Comparison of ENCODE assay signal across 7 mouse cellular contexts in genomic region chr1:185327754-185328345, GRCm38 (mm10). TPM values are rescaled to one million over a fixed set of nuclear protein-coding genes. Genes with fewer than 3 reads are reported as not detected.
DNase-seq lines count a peak whose midpoint lies in the region; ATAC-seq and TF ChIP-seq lines count a peak whose summit lies in the region.
"Not testable (repeated sequence)": the region's sequence is repeated elsewhere in the genome, so short reads cannot be mapped to it uniquely, and the experiment has no call there.

No protein-coding gene starts in this region.

- WGBS in forebrain, embryonic 13.5 days = 55% methylated on average over 3 of the region's 3 CpGs
- WGBS in heart, embryonic 14.5 days = 63% methylated on average over 3 of the region's 3 CpGs
- WGBS in limb, embryonic 12.5 days = 64% methylated on average over 3 of the region's 3 CpGs
- 40% methylated on average over 3 of the region's 3 CpGs for WGBS in lung, embryonic 15.5 days
- 63% methylated on average over 3 of the region's 3 CpGs for WGBS in midbrain, postnatal 0 days

- DNase-seq in induced T-regulatory cell, adult 2 months (ENCODE audit: low read depth) = peak; percentile 32
- not testable (repeated sequence) for DNase-seq in midbrain, postnatal 0 days (ENCODE audit: low spot score)

- not testable (repeated sequence) for H3K4me1 ChIP-seq in bone marrow macrophage, adult 2 months (ENCODE audit: control insufficient read depth, insufficient read depth, low read length); heart, embryonic 14.5 days (ENCODE audit: control insufficient read depth in 2 of 2, insufficient read depth in 2 of 2, low read length in 2 of 2); midbrain, postnatal 0 days (ENCODE audit: insufficient read depth, low read length)
- H3K4me1 ChIP-seq in forebrain, embryonic 13.5 days = peaks cover 19% of the 10 kb centered on the region
- H3K4me1 ChIP-seq in limb, embryonic 12.5 days (replicated peaks) = peaks cover 11% of the 10 kb centered on the region
- peaks cover 18% of the 10 kb centered on the region for H3K4me1 ChIP-seq in lung, embryonic 15.5 days

- not testable (repeated sequence) for H3K27ac ChIP-seq in bone marrow macrophage, adult 2 months (ENCODE audit: insufficient read depth, low read depth, low read length); forebrain, embryonic 13.5 days; limb, embryonic 12.5 days; lung, embryonic 15.5 days; midbrain, postnatal 0 days (ENCODE audit: low read depth, low read length)
- H3K27ac ChIP-seq in heart, embryonic 14.5 days (replicated peaks in 1 of 2; ENCODE audit: control insufficient read depth in 1 of 2, insufficient read depth in 1 of 2, low read depth in 2 of 2, low read length in 2 of 2) = peak overlapping the region in 1 of 2 experiments; percentile 95; a peak in 1 of 4 replicates

- peak overlapping the region; percentile 77 for H3K4me2 ChIP-seq in forebrain, embryonic 13.5 days
- peak overlapping the region; percentile 58 for H3K4me2 ChIP-seq in heart, embryonic 14.5 days (ENCODE audit: low read length)
- peak overlapping the region; percentile 69 for H3K4me2 ChIP-seq in limb, embryonic 12.5 days
- peak overlapping the region; percentile 60 for H3K4me2 ChIP-seq in lung, embryonic 15.5 days
- peak overlapping the region; percentile 77 for H3K4me2 ChIP-seq in midbrain, postnatal 0 days (ENCODE audit: low read depth, low read length, poor library complexity, severe bottlenecking)

- peak overlapping the region; percentile 89; the same call in 1 of the 2 replicates for H3K4me3 ChIP-seq in bone marrow macrophage, adult 2 months (ENCODE audit: insufficient read depth, low read length)
- H3K4me3 ChIP-seq in forebrain, embryonic 13.5 days = peak overlapping the region; percentile 76
- peak overlapping the region in 1 of 2 experiments; percentile 86; a peak in 2 of 4 replicates for H3K4me3 ChIP-seq in heart, embryonic 14.5 days (ENCODE audit: control insufficient read depth in 1 of 2, insufficient read depth in 1 of 2, low read depth in 1 of 2, low read length in 2 of 2)
- peak overlapping the region; percentile 97 for H3K4me3 ChIP-seq in limb, embryonic 12.5 days (replicated peaks)
- H3K4me3 ChIP-seq in lung, embryonic 15.5 days = peak overlapping the region; percentile 82
- peak overlapping the region; percentile 96 for H3K4me3 ChIP-seq in midbrain, postnatal 0 days (ENCODE audit: low read depth, low read length)

- not testable (repeated sequence) for H3K9ac ChIP-seq in forebrain, embryonic 13.5 days; limb, embryonic 12.5 days (replicated peaks); midbrain, postnatal 0 days (replicated peaks; ENCODE audit: low read length, poor library complexity, severe bottlenecking)
- H3K9ac ChIP-seq in heart, embryonic 14.5 days (ENCODE audit: low read length) = peak overlapping the region; percentile 93
- H3K9ac ChIP-seq in lung, embryonic 15.5 days = peak overlapping the region; percentile 86; the same call in 1 of the 2 replicates

- ATAC-seq in forebrain, embryonic 13.5 days; heart, embryonic 14.5 days (ENCODE audit: insufficient number of reproducible peaks, insufficient read depth, low FRiP score, low read depth); limb, embryonic 12.5 days (ENCODE audit: insufficient number of reproducible peaks, insufficient read depth, low FRiP score, low TSS enrichment, low read depth); lung, embryonic 15.5 days (ENCODE audit: borderline replicate concordance, extremely low read depth, low FRiP score, low TSS enrichment); midbrain, postnatal 0 days (ENCODE audit: low FRiP score): not testable (repeated sequence)

- peaks cover 42% of the 10 kb centered on the region for H3K36me3 ChIP-seq in forebrain, embryonic 13.5 days (ENCODE audit: poor library complexity, severe bottlenecking)
- H3K36me3 ChIP-seq in heart, embryonic 14.5 days (ENCODE audit: control insufficient read depth, insufficient read depth, low read length) = peaks cover 46% of the 10 kb centered on the region
- peaks cover 44% of the 10 kb centered on the region for H3K36me3 ChIP-seq in limb, embryonic 12.5 days
- H3K36me3 ChIP-seq in lung, embryonic 15.5 days = peaks cover 37% of the 10 kb centered on the region
- peaks cover 27% of the 10 kb centered on the region for H3K36me3 ChIP-seq in midbrain, postnatal 0 days (ENCODE audit: insufficient read depth, low read length)

- H3K27me3 ChIP-seq in forebrain, embryonic 13.5 days; heart, embryonic 14.5 days (ENCODE audit: control insufficient read depth, insufficient read depth, low read length); limb, embryonic 12.5 days; lung, embryonic 15.5 days; midbrain, postnatal 0 days (ENCODE audit: insufficient read depth, low read length): not testable (repeated sequence)

- H3K9me3 ChIP-seq in forebrain, embryonic 13.5 days (replicated peaks); heart, embryonic 14.5 days (ENCODE audit: control insufficient read depth, low read length); limb, embryonic 12.5 days; lung, embryonic 15.5 days; midbrain, postnatal 0 days (ENCODE audit: low read length): not testable (repeated sequence)

- not testable (repeated sequence) for TF ChIP-seq CTCF in bone marrow macrophage, adult 2 months (IDR thresholded peaks at IDR 0.05; ENCODE audit: low read depth, low read length); midbrain, postnatal 0 days (IDR thresholded peaks at IDR 0.05)

- not testable (repeated sequence) for TF ChIP-seq POLR2A in bone marrow macrophage, adult 2 months (IDR thresholded peaks at IDR 0.05; ENCODE audit: borderline replicate concordance, low read depth, low read length)

RNA-seq across cellular contexts. Expression of gene Iars2, which starts 1.3 kb away (rescaled TPM):
- polyA plus RNA-seq in bone marrow macrophage, adult 2 months (2012; ENCODE audit: insufficient read depth, insufficient read length, missing spikeins) = 16.2 and 17.1 TPM in 2 replicates
- 18.0 and 21.0 TPM in 2 replicates for polyA plus RNA-seq in forebrain, embryonic 13.5 days (2015; fragmentation: Nextera tagmentation; extraction: Ambion mirVana)
- polyA plus RNA-seq in heart, embryonic 14.5 days (2014; fragmentation: Nextera tagmentation; extraction: Ambion mirVana) = 43.9 and 46.6 TPM in 2 replicates
- 30.3 and 30.7 TPM in 2 replicates for polyA plus RNA-seq in limb, embryonic 12.5 days (2016; fragmentation: Nextera tagmentation; extraction: Ambion mirVana)
- 28.4 and 28.9 TPM in 2 replicates for polyA plus RNA-seq in lung, embryonic 15.5 days (2015; fragmentation: Nextera tagmentation; extraction: Ambion mirVana)
- total RNA-seq in midbrain, postnatal 0 days (2014; rRNA removed) = 37.1 and 40.5 TPM in 2 replicates
- polyA plus RNA-seq in midbrain, postnatal 0 days (2015; fragmentation: Nextera tagmentation; extraction: Ambion mirVana) = 15.9 TPM in 2 replicates

RNA-seq across cellular contexts. Expression of gene Bpnt1, which starts 4.1 kb away (rescaled TPM):
- 16.8 and 21.7 TPM in 2 replicates for polyA plus RNA-seq in bone marrow macrophage, adult 2 months (2012; ENCODE audit: insufficient read depth, insufficient read length, missing spikeins)
- polyA plus RNA-seq in forebrain, embryonic 13.5 days (2015; fragmentation: Nextera tagmentation; extraction: Ambion mirVana) = 34.8 and 37.7 TPM in 2 replicates
- 24.1 and 25.4 TPM in 2 replicates for polyA plus RNA-seq in heart, embryonic 14.5 days (2014; fragmentation: Nextera tagmentation; extraction: Ambion mirVana)
- 23.7 TPM in 2 replicates for polyA plus RNA-seq in limb, embryonic 12.5 days (2016; fragmentation: Nextera tagmentation; extraction: Ambion mirVana)
- 30.4 and 32.3 TPM in 2 replicates for polyA plus RNA-seq in lung, embryonic 15.5 days (2015; fragmentation: Nextera tagmentation; extraction: Ambion mirVana)
- total RNA-seq in midbrain, postnatal 0 days (2014; rRNA removed) = 78.2 and 91.7 TPM in 2 replicates
- 64.9 and 68.8 TPM in 2 replicates for polyA plus RNA-seq in midbrain, postnatal 0 days (2015; fragmentation: Nextera tagmentation; extraction: Ambion mirVana)

RNA-seq across cellular contexts. Expression of gene Eprs, which starts 35.0 kb away (rescaled TPM):
- 31.6 and 32.1 TPM in 2 replicates for polyA plus RNA-seq in bone marrow macrophage, adult 2 months (2012; ENCODE audit: insufficient read depth, insufficient read length, missing spikeins)
- polyA plus RNA-seq in forebrain, embryonic 13.5 days (2015; fragmentation: Nextera tagmentation; extraction: Ambion mirVana) = 151 and 159 TPM in 2 replicates
- polyA plus RNA-seq in heart, embryonic 14.5 days (2014; fragmentation: Nextera tagmentation; extraction: Ambion mirVana) = 103 TPM in 2 replicates
- polyA plus RNA-seq in limb, embryonic 12.5 days (2016; fragmentation: Nextera tagmentation; extraction: Ambion mirVana) = 148 and 151 TPM in 2 replicates
- polyA plus RNA-seq in lung, embryonic 15.5 days (2015; fragmentation: Nextera tagmentation; extraction: Ambion mirVana) = 143 and 148 TPM in 2 replicates
- 71.7 and 94.7 TPM in 2 replicates for total RNA-seq in midbrain, postnatal 0 days (2014; rRNA removed)
- polyA plus RNA-seq in midbrain, postnatal 0 days (2015; fragmentation: Nextera tagmentation; extraction: Ambion mirVana) = 109 and 119 TPM in 2 replicates
